Mouse (Mus musculus) megakaryocyte progenitor cell, adult 5-6 weeks (primary cell): ENCODE results near the gene Mrgprb5. TPM values are rescaled to one million over a fixed set of nuclear protein-coding genes. Genes with fewer than 3 reads are reported as not detected.
"Not testable (repeated sequence)": the region's sequence is repeated elsewhere in the genome, so short reads cannot be mapped to it uniquely, and the experiment has no call there.

ENCODE experiments used
- ATAC-seq: replicated peaks from 2 replicates; pipeline ENCODE4 v1.8.0; 2016; ENCODE audit warnings: mild to moderate bottlenecking, moderate TSS enrichment, inconsistent platforms; ENCODE audit not compliant: poor library complexity
- total RNA-seq, 2 experiments: library from RNA; stranded (forward) in 1 of 2; stranded (reverse) in 1 of 2; fragments of 157-497, 149-512 nt in 1 of 2; fragments of 200-1000 nt in 1 of 2; gene quantifications; 2 replicates each; pipeline versions ENCODE4 v1.2.3 to v1.2.4; 2015 to 2017

The Mrgprb5 gene
- not detected in 2 replicates for total RNA-seq (2015)
- not detected in 2 replicates for total RNA-seq (2017)

DNA sequence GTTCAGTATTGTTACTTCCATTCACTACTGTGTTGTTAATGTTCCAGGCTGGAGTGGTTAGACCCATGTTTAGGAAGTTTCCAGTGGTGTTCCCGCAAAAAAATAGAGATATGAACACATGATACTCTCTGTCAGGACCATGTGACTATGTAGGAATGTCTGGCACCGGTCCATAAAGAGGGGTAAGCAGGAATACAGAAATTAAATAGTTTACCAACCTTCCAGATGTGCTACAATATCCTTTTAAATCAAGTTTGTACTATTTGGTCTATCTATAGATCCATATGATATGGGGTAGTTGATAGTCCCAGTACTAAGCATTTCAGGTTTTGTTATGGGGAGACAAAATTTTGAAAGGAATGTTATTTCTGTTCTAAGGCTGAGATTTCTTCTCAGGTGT lies at the start of gene Mrgprb5:
TSS of gene Mrgprb5 (minus strand) at position 101 of the 400 bp plus-strand sequence.
- no peak for ATAC-seq

GRCm38 (mm10) chr7:48199188-48199587 lies 30.4 kb upstream of the Mrgprb5 start, which contains the start of gene Mrgprb4:
TSS of gene Mrgprb4 (minus strand) at chr7:48199288.
- no peak for ATAC-seq

GRCm38 (mm10) chr7:48167471-48167870 lies 1.3 kb downstream of the Mrgprb5 start:
- no peak for ATAC-seq

- ATAC-seq, result peak; percentile 35
Observed at GRCm38 (mm10) chr7:48138248-48138702, 30.5 kb downstream of the Mrgprb5 start.

DNA sequence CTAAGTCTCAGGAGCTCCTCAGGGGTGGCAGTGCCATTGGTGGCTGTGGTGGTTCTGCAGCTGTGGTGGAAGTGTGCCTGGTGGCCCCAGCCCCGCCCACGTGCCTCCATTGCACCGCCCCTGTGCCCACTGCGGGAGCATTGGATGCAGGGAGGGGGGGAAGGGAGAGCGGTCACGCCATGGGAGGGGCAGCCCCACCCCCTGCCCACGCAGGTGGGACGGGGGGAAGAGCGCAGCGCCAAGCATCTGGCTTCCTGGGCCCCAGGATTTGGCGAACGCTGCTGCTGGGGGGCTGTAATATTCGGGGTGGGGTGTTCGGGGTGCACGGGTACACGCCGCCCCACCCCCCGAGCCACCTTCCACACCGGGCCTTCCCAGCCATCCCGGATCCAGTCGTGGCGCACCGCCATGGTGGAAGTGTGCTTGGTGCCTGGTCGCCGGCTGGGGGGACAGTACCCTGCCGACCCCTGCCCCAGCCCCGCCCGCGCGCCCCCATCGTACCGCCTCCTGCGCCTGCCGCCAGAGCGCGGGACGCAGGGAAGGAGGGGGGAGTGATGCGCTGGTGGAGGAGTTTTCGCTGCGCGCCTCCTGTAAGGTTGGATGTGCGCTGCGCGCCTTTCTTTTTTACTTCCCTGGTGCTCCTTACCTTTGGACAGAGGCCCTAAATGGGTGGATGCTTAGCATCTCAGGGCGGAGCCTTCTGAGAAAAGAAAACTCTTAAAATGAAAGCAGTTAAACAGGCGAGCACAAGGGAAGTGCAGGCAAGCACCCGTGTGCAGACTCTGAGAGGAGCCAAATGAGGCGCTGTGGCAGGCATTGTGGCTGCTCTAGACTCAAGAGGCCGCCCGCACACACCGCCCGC lies 31.4 kb downstream of the Mrgprb5 start:
- peak; percentile 88 for ATAC-seq

DNA sequence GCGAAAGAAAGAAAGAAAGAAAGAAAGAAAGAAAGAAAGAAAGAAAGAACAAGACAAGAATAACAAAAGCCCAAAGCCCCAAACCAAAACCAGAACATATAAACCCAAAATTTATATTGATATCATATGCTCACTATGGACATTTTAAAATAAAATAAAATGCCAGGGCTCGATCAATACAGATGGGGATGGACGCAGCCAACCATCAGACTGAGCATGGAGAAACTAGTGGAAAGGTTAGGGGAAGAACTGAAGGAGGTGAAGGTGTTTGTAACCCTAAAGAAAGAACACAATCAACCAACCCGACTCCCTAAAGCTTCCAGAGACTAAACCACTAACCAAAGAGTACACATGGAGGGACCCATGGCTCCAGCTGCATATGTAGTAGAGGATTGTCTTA lies 36.1 kb downstream of the Mrgprb5 start:
- no peak for ATAC-seq

GRCm38 (mm10) chr7:48132247-48132646 lies 36.6 kb downstream of the Mrgprb5 start:
- ATAC-seq, result peak; percentile 64

- ATAC-seq, result not testable (repeated sequence)
Observed at GRCm38 (mm10) chr7:48131820-48132219, 37.0 kb downstream of the Mrgprb5 start.

- ATAC-seq, result no peak
Observed at GRCm38 (mm10) chr7:48123806-48124205, 45.0 kb downstream of the Mrgprb5 start.

Other genes starting within 250 kb of the Mrgprb5 start
- gene Mrgpra4, start 186.9 kb downstream of the Mrgprb5 start, total RNA-seq (2015), result not detected in 2 replicates
- not detected in 2 replicates for gene Mrgpra4, start 186.9 kb downstream of the Mrgprb5 start, total RNA-seq (2017)
- gene Mrgprx1, start 141.4 kb downstream of the Mrgprb5 start, total RNA-seq (2015), result not detected in 2 replicates
- gene Mrgprx1, start 141.4 kb downstream of the Mrgprb5 start, total RNA-seq (2017), result not detected in 2 replicates
- gene Mrgprb4, start 30.3 kb upstream of the Mrgprb5 start, total RNA-seq (2015), result not detected in 2 replicates
- gene Mrgprb4, start 30.3 kb upstream of the Mrgprb5 start, total RNA-seq (2017), result not detected in 2 replicates
- not detected in 2 replicates for gene Mrgprb8, start 219.5 kb upstream of the Mrgprb5 start, total RNA-seq (2015)
- not detected in 2 replicates for gene Mrgprb8, start 219.5 kb upstream of the Mrgprb5 start, total RNA-seq (2017)